Comparison of ENCODE assay signal across 8 mouse cellular contexts in genomic region chr16:44745866-44746562, GRCm38 (mm10). TPM values are rescaled to one million over a fixed set of nuclear protein-coding genes. Genes with fewer than 3 reads are reported as not detected.
DNase-seq lines count a peak whose midpoint lies in the region; ATAC-seq and TF ChIP-seq lines count a peak whose summit lies in the region.

TSS of gene Gtpbp8 (minus strand) at chr16:44746363.

- peaks cover 14% of the 10 kb centered on the region for H3K79me3 ChIP-seq in C2C12 (ENCODE audit: low read depth)

- H3K4me2 ChIP-seq in heart, embryonic 12.5 days = peak within 1 kb of the TSS; percentile 87
- H3K4me2 ChIP-seq in kidney, postnatal 0 days (ENCODE audit: low read length) = peak within 1 kb of the TSS; percentile 81
- peak within 1 kb of the TSS; percentile 88 for H3K4me2 ChIP-seq in liver, embryonic 11.5 days
- peak within 1 kb of the TSS; percentile 63 for H3K4me2 ChIP-seq in stomach, embryonic 14.5 days (replicated peaks; ENCODE audit: low read depth, low read length)

- no peaks in the 10 kb centered on the region for H3K9me3 ChIP-seq in erythroblast, embryonic 14.5 days (ENCODE audit: control insufficient read depth, low read length)
- no peaks in the 10 kb centered on the region for H3K9me3 ChIP-seq in heart, embryonic 12.5 days (replicated peaks)
- H3K9me3 ChIP-seq in kidney, postnatal 0 days (replicated peaks; ENCODE audit: low read length) = no peaks in the 10 kb centered on the region
- H3K9me3 ChIP-seq in liver, embryonic 11.5 days (ENCODE audit: control insufficient read depth, low read length) = no peaks in the 10 kb centered on the region
- H3K9me3 ChIP-seq in stomach, embryonic 14.5 days (ENCODE audit: control insufficient read depth, low read depth, low read length) = no peaks in the 10 kb centered on the region

- H3K4me1 ChIP-seq in erythroblast, embryonic 14.5 days (ENCODE audit: control insufficient read depth) = peaks cover 37% of the 10 kb centered on the region
- H3K4me1 ChIP-seq in heart, embryonic 12.5 days (replicated peaks) = peaks cover 8% of the 10 kb centered on the region
- H3K4me1 ChIP-seq in kidney, postnatal 0 days (replicated peaks; ENCODE audit: insufficient read depth, low read length) = peaks cover 5% of the 10 kb centered on the region; the same call in 1 of the 2 replicates
- no peaks in the 10 kb centered on the region; the same call in 1 of the 2 replicates for H3K4me1 ChIP-seq in liver, embryonic 11.5 days (replicated peaks; ENCODE audit: control insufficient read depth, insufficient read depth, low read length)
- peaks cover 11% of the 10 kb centered on the region for H3K4me1 ChIP-seq in stomach, embryonic 14.5 days (ENCODE audit: control insufficient read depth, insufficient read depth, low read length)

- peak; percentile 95 for DNase-seq in brain, embryonic 14.5 days (ENCODE audit: low read depth)
- peak; percentile 94 for DNase-seq in kidney, postnatal 0 days (ENCODE audit: low spot score)
- DNase-seq in liver, embryonic 11.5 days (ENCODE audit: low spot score) = peak; percentile 84
- peak; percentile 84 for DNase-seq in naive thymus-derived CD4-positive, alpha-beta T cell, adult 2 months (ENCODE audit: low read depth)

- no peak for TF ChIP-seq CTCF in C2C12 (IDR thresholded peaks at IDR 0.05; ENCODE audit: control insufficient read depth, insufficient read depth, insufficient read length)
- TF ChIP-seq CTCF in brain, embryonic 14.5 days (IDR thresholded peaks at IDR 0.05; ENCODE audit: borderline replicate concordance, extremely low read depth, insufficient read depth, insufficient read length) = no peak
- TF ChIP-seq CTCF in kidney, postnatal 0 days (IDR thresholded peaks at IDR 0.05; ENCODE audit: low read depth) = no peak

- H3K9ac ChIP-seq in heart, embryonic 12.5 days = peak within 1 kb of the TSS; percentile 87
- H3K9ac ChIP-seq in kidney, postnatal 0 days (ENCODE audit: low read depth, low read length) = peak within 1 kb of the TSS; percentile 83
- peak within 1 kb of the TSS; percentile 80 for H3K9ac ChIP-seq in liver, embryonic 11.5 days (ENCODE audit: low read depth, low read length)
- peak within 1 kb of the TSS; percentile 77 for H3K9ac ChIP-seq in stomach, embryonic 14.5 days (replicated peaks; ENCODE audit: low read depth, low read length)

- H3K79me2 ChIP-seq in C2C12 (ENCODE audit: control insufficient read depth, insufficient read depth) = peaks cover 27% of the 10 kb centered on the region

- TF ChIP-seq POLR2A in brain, embryonic 14.5 days (IDR thresholded peaks at IDR 0.05; ENCODE audit: borderline replicate concordance, extremely low read depth, insufficient read depth, insufficient read length, poor library complexity, severe bottlenecking) = peak; percentile 54; the same call in 1 of the 2 replicates

- under 1% methylated on average over 47 of the region's 47 CpGs for WGBS in heart, embryonic 12.5 days
- WGBS in kidney, postnatal 0 days = under 1% methylated on average over 47 of the region's 47 CpGs
- WGBS in liver, embryonic 11.5 days = under 1% methylated on average over 47 of the region's 47 CpGs
- under 1% methylated on average over 47 of the region's 47 CpGs for WGBS in stomach, embryonic 14.5 days

- H3K27me3 ChIP-seq in C2C12 (ENCODE audit: control insufficient read depth, insufficient read depth, insufficient read length) = no peaks in the 10 kb centered on the region
- no peaks in the 10 kb centered on the region for H3K27me3 ChIP-seq in erythroblast, embryonic 14.5 days (ENCODE audit: control insufficient read depth)
- H3K27me3 ChIP-seq in heart, embryonic 12.5 days (replicated peaks) = no peaks in the 10 kb centered on the region
- H3K27me3 ChIP-seq in kidney, postnatal 0 days (ENCODE audit: insufficient read depth, low read length) = no peaks in the 10 kb centered on the region
- no peaks in the 10 kb centered on the region for H3K27me3 ChIP-seq in liver, embryonic 11.5 days (replicated peaks; ENCODE audit: control insufficient read depth, insufficient read depth, low read length)
- H3K27me3 ChIP-seq in stomach, embryonic 14.5 days (ENCODE audit: control insufficient read depth, insufficient read depth, low read length) = no peaks in the 10 kb centered on the region

- H3ac ChIP-seq in C2C12 (ENCODE audit: control insufficient read depth, insufficient read length, low read depth) = peak within 1 kb of the TSS; percentile 88

- ATAC-seq in heart, embryonic 12.5 days (ENCODE audit: insufficient number of reproducible peaks, low FRiP score) = peak; percentile 91
- peak; percentile 96 for ATAC-seq in kidney, postnatal 0 days (replicated peaks; ENCODE audit: low FRiP score, low read depth)
- ATAC-seq in liver, embryonic 11.5 days (replicated peaks; ENCODE audit: low FRiP score) = peak; percentile 91
- ATAC-seq in stomach, embryonic 14.5 days (ENCODE audit: insufficient number of reproducible peaks, insufficient read depth, low FRiP score, low read depth) = peak; percentile 95

- peak within 1 kb of the TSS; percentile 76 for H3K4me3 ChIP-seq in C2C12 (ENCODE audit: insufficient read depth, poor library complexity, severe bottlenecking)
- H3K4me3 ChIP-seq in erythroblast, embryonic 14.5 days (replicated peaks) = peak within 1 kb of the TSS; percentile 83
- peak within 1 kb of the TSS; percentile 91 for H3K4me3 ChIP-seq in heart, embryonic 12.5 days
- peak within 1 kb of the TSS; percentile 86 for H3K4me3 ChIP-seq in kidney, postnatal 0 days (replicated peaks; ENCODE audit: low read depth, low read length)
- H3K4me3 ChIP-seq in liver, embryonic 11.5 days (ENCODE audit: low read depth, low read length) = peak within 1 kb of the TSS; percentile 80
- peak within 1 kb of the TSS; percentile 81 for H3K4me3 ChIP-seq in stomach, embryonic 14.5 days (ENCODE audit: low read depth, low read length)

- peaks cover 16% of the 10 kb centered on the region for H3K36me3 ChIP-seq in C2C12 (ENCODE audit: control insufficient read depth, insufficient read depth)
- H3K36me3 ChIP-seq in erythroblast, embryonic 14.5 days (ENCODE audit: control insufficient read depth) = peaks cover 13% of the 10 kb centered on the region
- H3K36me3 ChIP-seq in heart, embryonic 12.5 days = peaks cover 10% of the 10 kb centered on the region
- peaks cover 14% of the 10 kb centered on the region; the same call in 1 of the 2 replicates for H3K36me3 ChIP-seq in kidney, postnatal 0 days (ENCODE audit: insufficient read depth, low read length)
- H3K36me3 ChIP-seq in liver, embryonic 11.5 days (ENCODE audit: control insufficient read depth, insufficient read depth, low read length) = peaks cover 5% of the 10 kb centered on the region; the same call in 1 of the 2 replicates
- peaks cover 8% of the 10 kb centered on the region for H3K36me3 ChIP-seq in stomach, embryonic 14.5 days (ENCODE audit: control insufficient read depth, insufficient read depth, low read length)

- peak within 1 kb of the TSS; percentile 97 for H3K27ac ChIP-seq in heart, embryonic 12.5 days (ENCODE audit: poor library complexity, severe bottlenecking)
- peak within 1 kb of the TSS; percentile 97 for H3K27ac ChIP-seq in kidney, postnatal 0 days
- H3K27ac ChIP-seq in liver, embryonic 11.5 days (ENCODE audit: low read depth, low read length) = peak within 1 kb of the TSS; percentile 84
- peak within 1 kb of the TSS; percentile 96 for H3K27ac ChIP-seq in stomach, embryonic 14.5 days (ENCODE audit: low read length)

TF ChIP-seq in C2C12, 6 proteins besides CTCF, POLR2A, EP300 and RAD21:
- TF ChIP-seq MYOG (IDR thresholded peaks at IDR 0.05; ENCODE audit: control insufficient read depth, extremely low read depth, insufficient read length) = no peak
- TF ChIP-seq MYOD1 (IDR thresholded peaks at IDR 0.05; ENCODE audit: control insufficient read depth, insufficient read length, low read depth) = no peak
- no peak for TF ChIP-seq USF1 (IDR thresholded peaks at IDR 0.05; ENCODE audit: low read depth)
- no peak for TF ChIP-seq MAX (IDR thresholded peaks at IDR 0.05)
- TF ChIP-seq FOSL1 (IDR thresholded peaks at IDR 0.05; ENCODE audit: insufficient read depth, low read length, poor library complexity, severe bottlenecking) = no peak
- TF ChIP-seq CEBPB (IDR thresholded peaks at IDR 0.05; ENCODE audit: low read depth) = no peak

RNA-seq across cellular contexts. Expression of gene Gtpbp8, which starts in this region (rescaled TPM):
- 6.8 TPM for polyA plus RNA-seq in C2C12 (2012; fragmentation: generic; extraction: Trizol)
- 16.2 and 18.6 TPM in 2 replicates for polyA plus RNA-seq in brain, embryonic 14.5 days (2012; rRNA removed)
- 1.4 and 1.5 TPM in 2 replicates for polyA plus RNA-seq in erythroblast, embryonic 14.5 days (2012)
- 23.2 and 27.6 TPM in 2 replicates for polyA plus RNA-seq in heart, embryonic 12.5 days (2016; fragmentation: Nextera tagmentation; extraction: Ambion mirVana)
- polyA plus RNA-seq in kidney, postnatal 0 days (2015; fragmentation: Nextera tagmentation; extraction: Ambion mirVana) = 30.5 and 30.6 TPM in 2 replicates
- polyA plus RNA-seq in liver, embryonic 11.5 days (2014; fragmentation: Nextera tagmentation; extraction: Ambion mirVana) = 30.3 and 32.5 TPM in 2 replicates
- polyA plus RNA-seq in stomach, embryonic 14.5 days (2014; fragmentation: Nextera tagmentation; extraction: Ambion mirVana) = 27.9 and 29.4 TPM in 2 replicates

Comparison
In these comparisons a context has a peak if more than half of its experiments do, and no peak if none do; other contexts are left out.
1. Peak in every context shown above with its lines: DNase-seq, ATAC-seq, H3K4me3 ChIP-seq and H3K27ac ChIP-seq.